Mouse (Mus musculus): ENCODE results near the gene Rasgrp3. TPM values are rescaled to one million over a fixed set of nuclear protein-coding genes. Genes with fewer than 3 reads are reported as not detected.

Gene Rasgrp3
- total and polyA plus RNA-seq, 2 experiments from 2014 or later = 4.4 to 5.5 TPM

DNA sequence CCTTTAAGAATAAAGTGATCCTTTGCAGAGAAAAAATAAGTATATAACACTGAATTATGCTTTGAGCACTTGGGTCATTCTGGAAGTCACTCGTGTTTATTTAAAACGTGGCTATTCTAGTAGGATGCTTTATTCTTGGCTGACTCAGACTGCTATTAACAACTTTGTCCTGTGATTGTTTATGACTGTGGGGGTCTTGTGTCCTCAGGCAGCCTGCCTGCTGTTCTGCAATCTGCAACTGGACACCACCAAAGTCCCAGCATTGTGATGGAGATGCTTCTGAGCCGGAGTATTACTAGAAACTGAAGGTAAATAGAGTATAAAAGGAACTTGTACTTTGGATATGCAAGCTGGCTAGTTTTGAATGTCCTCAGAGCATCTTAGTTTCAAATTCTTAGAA lies 121.3 kb downstream of the Rasgrp3 start:
- 25% methylated on average over 3 of the region's 3 CpGs for WGBS
- H3K9me3 ChIP-seq (ENCODE audit: low read length) = no peaks in the 10 kb centered on the region
- H3K27me3 ChIP-seq (ENCODE audit: insufficient read depth, low read length) = no peaks in the 10 kb centered on the region
- no peak overlapping the region for H3K4me2 ChIP-seq (ENCODE audit: low read depth)
- TF ChIP-seq CTCF (IDR thresholded peaks at IDR 0.05; ENCODE audit: low read depth) = no peak
- no peaks in the 10 kb centered on the region for H3K36me3 ChIP-seq (ENCODE audit: insufficient read depth)
- no peak overlapping the region for H3K4me3 ChIP-seq (ENCODE audit: low read depth, low read length)
- no peaks in the 10 kb centered on the region for H3K4me1 ChIP-seq (ENCODE audit: insufficient read depth)
- H3K9ac ChIP-seq = no peak overlapping the region
- H3K27ac ChIP-seq (ENCODE audit: low read depth, low read length) = no peak overlapping the region
- ATAC-seq = no peak
- DNase-seq = no peak

DNA sequence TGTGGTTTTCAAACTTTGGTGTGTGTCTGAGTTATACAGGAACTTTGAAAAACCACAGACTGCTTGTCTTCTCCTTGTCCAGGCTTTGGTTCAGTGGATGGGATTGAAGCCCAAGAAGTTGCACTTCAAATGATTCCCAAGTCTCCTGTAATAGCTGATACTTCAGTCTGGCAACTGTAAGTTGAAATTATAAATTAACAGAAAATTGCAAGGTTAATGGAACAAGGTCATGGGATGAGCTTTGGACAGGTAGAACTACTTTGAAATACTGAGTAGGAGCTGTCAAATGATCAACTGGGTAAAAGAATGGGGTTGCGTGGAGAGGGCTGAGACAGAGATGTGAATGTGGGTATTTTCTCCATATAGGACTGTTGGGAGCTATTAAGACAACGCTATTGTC lies 122.3 kb downstream of the Rasgrp3 start:
- H3K27ac ChIP-seq (ENCODE audit: low read depth, low read length) = no peak overlapping the region
- no peaks in the 10 kb centered on the region for H3K4me1 ChIP-seq (ENCODE audit: insufficient read depth)
- H3K4me2 ChIP-seq (ENCODE audit: low read depth) = no peak overlapping the region
- H3K9me3 ChIP-seq (ENCODE audit: low read length) = no peaks in the 10 kb centered on the region
- H3K27me3 ChIP-seq (ENCODE audit: insufficient read depth, low read length) = no peaks in the 10 kb centered on the region
- no peak overlapping the region for H3K4me3 ChIP-seq (ENCODE audit: low read depth, low read length)
- no peak overlapping the region for H3K9ac ChIP-seq
- WGBS = 94% methylated on average over 2 of the region's 2 CpGs
- H3K36me3 ChIP-seq (ENCODE audit: insufficient read depth) = no peaks in the 10 kb centered on the region
- DNase-seq (no peak), ATAC-seq (no peak)
- no peak for TF ChIP-seq CTCF (IDR thresholded peaks at IDR 0.05; ENCODE audit: low read depth)

GRCm38 (mm10) chr17:75575608-75576007 lies 139.9 kb downstream of the Rasgrp3 start:
- Histone ChIP-seq H3K9me3 (ENCODE audit: low read length) (no peaks in the 10 kb centered on the region), H3K4me3 (ENCODE audit: low read depth, low read length) (no peak overlapping the region), H3K4me2 (ENCODE audit: low read depth) (no peak overlapping the region), H3K27me3 (ENCODE audit: insufficient read depth, low read length) (no peaks in the 10 kb centered on the region), H3K4me1 (ENCODE audit: insufficient read depth) (no peaks in the 10 kb centered on the region), H3K27ac (ENCODE audit: low read depth, low read length) (no peak overlapping the region), H3K9ac (no peak overlapping the region), H3K36me3 (ENCODE audit: insufficient read depth) (no peaks in the 10 kb centered on the region)
- ATAC-seq (no peak), DNase-seq (no peak)
- 89% methylated on average over 7 of the region's 7 CpGs for WGBS
- no peak for TF ChIP-seq CTCF (IDR thresholded peaks at IDR 0.05; ENCODE audit: low read depth)

Other genes with a start within 250 kb of the Rasgrp3 start
- gene Fam98a, start 116.0 kb downstream of the Rasgrp3 start, total RNA-seq (2014; rRNA removed) = 16.4 and 16.7 TPM in 2 replicates
- 22.8 and 26.3 TPM in 2 replicates for gene Fam98a, start 116.0 kb downstream of the Rasgrp3 start, polyA plus RNA-seq (2015; fragmentation: Nextera tagmentation; extraction: Ambion mirVana)

Measured in forebrain, postnatal 0 days (tissue).